In genomic region chr7:82773150-82773549, GRCm38 (mm10) we compare ENCODE assay signal across 11 mouse cellular contexts.
DNase-seq lines count a peak whose midpoint lies in the region; ATAC-seq and TF ChIP-seq lines count a peak whose summit lies in the region.
"Had no signal": no experiment of that assay in that cellular context is flagged by ENCODE, and none has a peak within 500 bp of the region (broad histone marks: within the 10 kb centered on the region; RNA-seq: fewer than 3 reads in every experiment).

No protein-coding gene starts in this region.

- intact Hi-C loops in heart, postnatal 10 days (cut with DNase I): no loop called here
- intact Hi-C loops in left cerebral cortex, adult 2 months (cut with DNase I): no loop called here

- H3K9ac ChIP-seq in heart, embryonic 15.5 days: no peak overlapping the region
- no peak overlapping the region for H3K9ac ChIP-seq in neural tube, embryonic 13.5 days
- no peak overlapping the region for H3K9ac ChIP-seq in embryonic facial prominence, embryonic 14.5 days (ENCODE audit: low read depth, low read length)
- H3K9ac ChIP-seq in neural tube, embryonic 15.5 days (replicated peaks): no peak overlapping the region

- peak overlapping the region; percentile 47 for H3K27ac ChIP-seq in heart, embryonic 15.5 days
- peak overlapping the region; percentile 42 for H3K27ac ChIP-seq in neural tube, embryonic 13.5 days (replicated peaks)
- peak overlapping the region; percentile 36 for H3K27ac ChIP-seq in embryonic facial prominence, embryonic 14.5 days (replicated peaks; ENCODE audit: low read depth, low read length)
- 0 out of 2 replicates have a peak overlapping the region, but pooled peaks have one; percentile 30 for H3K27ac ChIP-seq in neural tube, embryonic 15.5 days (replicated peaks)
- no peak overlapping the region for H3K27ac ChIP-seq in left cerebral cortex, adult 2 months

- no peak overlapping the region for H3K4me3 ChIP-seq in heart, embryonic 15.5 days
- H3K4me3 ChIP-seq in neural tube, embryonic 13.5 days: no peak overlapping the region
- H3K4me3 ChIP-seq in embryonic facial prominence, embryonic 14.5 days (ENCODE audit: low read depth, low read length): no peak overlapping the region
- no peak overlapping the region for H3K4me3 ChIP-seq in neural tube, embryonic 15.5 days (replicated peaks)
- H3K4me3 ChIP-seq in left cerebral cortex, adult 2 months: no peak overlapping the region

- no peaks in the 10 kb centered on the region for H3K36me3 ChIP-seq in heart, embryonic 15.5 days
- peaks cover 12% of the 10 kb centered on the region; the same call in 1 of the 2 replicates for H3K36me3 ChIP-seq in neural tube, embryonic 13.5 days
- H3K36me3 ChIP-seq in embryonic facial prominence, embryonic 14.5 days (ENCODE audit: control insufficient read depth, insufficient read depth, low read length): no peaks in the 10 kb centered on the region
- no peaks in the 10 kb centered on the region; the same call in 1 of the 2 replicates for H3K36me3 ChIP-seq in neural tube, embryonic 15.5 days

- ATAC-seq in heart, embryonic 15.5 days (replicated peaks; ENCODE audit: insufficient number of reproducible peaks, insufficient read depth, low FRiP score, low read depth): no peak
- no peak for ATAC-seq in neural tube, embryonic 13.5 days (ENCODE audit: low read depth)
- ATAC-seq in embryonic facial prominence, embryonic 14.5 days (ENCODE audit: low read depth): peak; percentile 22; the same call in 1 of the 2 replicates
- ATAC-seq in neural tube, embryonic 15.5 days (ENCODE audit: low FRiP score): no peak

- no peaks in the 10 kb centered on the region for H3K9me3 ChIP-seq in heart, embryonic 15.5 days (replicated peaks)
- 0 out of 2 replicates have a peak, but pooled peaks cover 2% of the 10 kb centered on the region for H3K9me3 ChIP-seq in neural tube, embryonic 13.5 days
- no peaks in the 10 kb centered on the region for H3K9me3 ChIP-seq in embryonic facial prominence, embryonic 14.5 days (ENCODE audit: control insufficient read depth, low read length)
- H3K9me3 ChIP-seq in neural tube, embryonic 15.5 days (replicated peaks): no peaks in the 10 kb centered on the region

- 55% methylated on average over 9 of the region's 9 CpGs for WGBS in heart, embryonic 15.5 days
- WGBS in neural tube, embryonic 13.5 days: 44% methylated on average over 9 of the region's 9 CpGs
- WGBS in embryonic facial prominence, embryonic 14.5 days: 33% methylated on average over 9 of the region's 9 CpGs
- WGBS in neural tube, embryonic 15.5 days: 45% methylated on average over 9 of the region's 9 CpGs

- peaks cover 11% of the 10 kb centered on the region for H3K4me1 ChIP-seq in heart, embryonic 15.5 days (replicated peaks)
- H3K4me1 ChIP-seq in neural tube, embryonic 13.5 days (replicated peaks): peaks cover 33% of the 10 kb centered on the region
- peaks cover 11% of the 10 kb centered on the region for H3K4me1 ChIP-seq in embryonic facial prominence, embryonic 14.5 days (ENCODE audit: control insufficient read depth, insufficient read depth, low read length)
- peaks cover 22% of the 10 kb centered on the region for H3K4me1 ChIP-seq in neural tube, embryonic 15.5 days

- no peak for TF ChIP-seq CTCF in left cerebral cortex, adult 2 months (IDR thresholded peaks at IDR 0.05)

- H3K27me3 ChIP-seq in heart, embryonic 15.5 days: no peaks in the 10 kb centered on the region
- H3K27me3 ChIP-seq in neural tube, embryonic 13.5 days: no peaks in the 10 kb centered on the region
- H3K27me3 ChIP-seq in embryonic facial prominence, embryonic 14.5 days (replicated peaks; ENCODE audit: control insufficient read depth, insufficient read depth, low read length): no peaks in the 10 kb centered on the region
- no peaks in the 10 kb centered on the region for H3K27me3 ChIP-seq in neural tube, embryonic 15.5 days (replicated peaks)

- H3K4me2 ChIP-seq in heart, embryonic 15.5 days: no peak overlapping the region
- no peak overlapping the region for H3K4me2 ChIP-seq in neural tube, embryonic 13.5 days
- no peak overlapping the region for H3K4me2 ChIP-seq in embryonic facial prominence, embryonic 14.5 days (ENCODE audit: low read depth, low read length)
- H3K4me2 ChIP-seq in neural tube, embryonic 15.5 days: no peak overlapping the region

- DNase-seq in heart, postnatal 10 days: no peak
- DNase-seq in neural tube, embryonic 10.5 days (ENCODE audit: extremely low spot score, low spot score): no peak
- peak; percentile 41 for DNase-seq in embryonic facial prominence, embryonic 14.5 days (ENCODE audit: low spot score)
- no peak for DNase-seq in left cerebral cortex, adult 2 months (ENCODE audit: extremely low spot score in 1 of 2, low spot score in 2 of 2)
- no peak for DNase-seq in testis, postnatal 14 days (ENCODE audit: low spot score)
- DNase-seq: gastrocnemius, postnatal 10 days; kidney, adult 11 months; lung, postnatal 14 days had no signal
